Mouse (Mus musculus) ES-Bruce4 (cell line): ENCODE results near the gene Nceh1.

Source experiments
- CTCF ChIP-seq: IDR thresholded peaks from one replicate; pipeline ENCODE4 v1.8.1; 2011; ENCODE audit warnings: low read depth, low read length
- EP300 ChIP-seq: IDR thresholded peaks from 2 replicates; pipeline ENCODE4 v1.6.1; 2011; ENCODE audit warnings: low read depth, low read length; ENCODE audit not compliant: insufficient read depth
- POLR2A ChIP-seq: IDR thresholded peaks from one replicate; pipeline ENCODE4 v1.8.1; 2011; ENCODE audit warnings: low read length; ENCODE audit not compliant: insufficient read depth

- TF ChIP-seq CTCF (no peak), POLR2A (no peak), EP300 (no peak)
Observed at GRCm38 (mm10) chr3:27153191-27153671, 29.5 kb upstream of the Nceh1 start.
